Mouse (Mus musculus): ENCODE measurements at regions not wholly inside any gene's neighbourhood (a gene's known extent, or its start where the extent isn't known, plus 50 kb on each side); places are given as distances from the start of the nearest gene placed in this dataset.

DNA sequence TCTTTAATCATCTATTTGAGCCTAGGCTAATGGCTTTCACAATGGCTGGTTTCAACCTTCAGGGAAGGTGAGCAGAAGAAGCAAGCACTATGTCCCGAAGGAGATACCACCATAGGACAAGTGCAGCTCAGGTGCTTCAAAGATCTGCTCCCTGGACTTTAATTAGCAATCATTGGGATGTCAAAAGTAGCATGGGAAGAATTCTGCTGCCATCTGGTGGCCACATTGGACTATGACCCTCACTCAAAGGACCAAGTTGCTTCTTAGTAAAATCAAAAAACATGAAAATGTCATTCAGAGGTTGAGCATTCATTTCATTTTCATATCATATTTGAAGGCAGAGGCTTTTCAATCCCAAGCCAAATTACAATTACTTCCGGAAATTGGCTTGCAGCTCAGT is 610.9 kb downstream of the Ets1 start:
- H3K27me3 ChIP-seq (replicated peaks), result no peaks in the 10 kb centered on the region
- dilution Hi-C loops (cut with MboI; ENCODE audit: extremely low pct_ligation_motif_present, extremely low pct_unique_long_range_greater_than_20kb, low sequenced_read_pairs), result no loop called here

DNA sequence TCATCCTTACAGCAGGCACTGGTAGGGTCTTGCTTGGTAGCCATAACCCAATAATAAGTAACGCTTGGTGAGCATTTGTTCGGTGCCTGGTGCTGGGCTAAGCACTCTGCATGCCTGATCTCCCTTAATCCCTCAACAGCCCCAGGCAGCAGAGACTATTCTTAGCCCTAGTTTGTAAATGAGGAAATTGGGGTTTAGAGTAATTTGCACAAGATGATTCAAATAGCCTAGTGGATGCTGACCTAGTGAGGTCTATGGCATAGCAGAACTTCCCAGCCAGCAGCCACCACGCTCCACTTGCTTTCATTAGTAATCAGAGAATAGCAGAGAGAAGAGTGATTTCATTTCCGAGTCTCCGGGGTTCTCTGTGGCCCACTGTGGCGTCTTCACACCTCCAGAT is 622.2 kb downstream of the Ets1 start:
- Histone ChIP-seq H3K4me1 (ENCODE audit: control insufficient read depth in 1 of 2, insufficient read depth in 2 of 2) (peaks cover 0 to 11% of the 10 kb centered on the region in 2 experiments; a peak in 2 of 4 replicates), H3K4me3 (replicated peaks in 1 of 3; ENCODE audit: low read depth in 2 of 3, low read length in 2 of 3, poor library complexity in 1 of 3) (no peak overlapping the region), H3K4me2 (ENCODE audit: insufficient read depth, low read depth, poor library complexity, severe bottlenecking) (peak overlapping the region; percentile 84; the same call in 1 of the 2 replicates), H3K9ac (ENCODE audit: insufficient read depth, low read depth) (no peak overlapping the region), H3K9me3 (replicated peaks; ENCODE audit: low read length) (no peaks in the 10 kb centered on the region), H3K27me3 (replicated peaks) (no peaks in the 10 kb centered on the region), H3K27ac (ENCODE audit: insufficient read depth, low read depth) (no peak overlapping the region), H3K36me3 (replicated peaks in 1 of 2; ENCODE audit: control insufficient read depth in 1 of 2, insufficient read depth in 1 of 2, low read length in 1 of 2) (no peaks in the 10 kb centered on the region), H3K79me2 (replicated peaks; ENCODE audit: control insufficient read depth, extremely low read depth, insufficient read depth, poor library complexity, severe bottlenecking) (no peaks in the 10 kb centered on the region)
- TF ChIP-seq UBTF (IDR thresholded peaks at IDR 0.05; ENCODE audit: low read depth, low read length) (no peak), CHD2 (IDR thresholded peaks at IDR 0.05; ENCODE audit: low read length) (no peak), TBP (conservative IDR thresholded peaks at IDR 0.05; ENCODE audit: low read depth, low read length) (no peak), EP300 (IDR thresholded peaks at IDR 0.05; ENCODE audit: low read length) (no peak), NRF1 (IDR thresholded peaks at IDR 0.05; ENCODE audit: low read depth, low read length) (no peak), PAX5 (IDR thresholded peaks at IDR 0.05; ENCODE audit: low read length) (no peak), ZMIZ1 (IDR thresholded peaks at IDR 0.05; ENCODE audit: low read depth, low read length) (no peak)
- dilution Hi-C loops (cut with MboI; ENCODE audit: extremely low pct_ligation_motif_present, extremely low pct_unique_long_range_greater_than_20kb, low sequenced_read_pairs) (no loop called here), in situ Hi-C loops (cut with MboI; ENCODE audit: low pct_ligation_motif_present, low pct_unique_long_range_greater_than_20kb, low sequenced_read_pairs) (loop anchor here (10.0 kb wide), 1 partner anchor 673 kb away; no protein-coding TSS in a partner anchor)
- DNase-seq (ENCODE audit: extremely low read depth), result peak; percentile 40

More for the DNA sequence above, 610.9 kb downstream of the Ets1 start:
- Histone ChIP-seq H3K27ac (ENCODE audit: insufficient read depth, low read depth) (no peak overlapping the region), H3K9ac (ENCODE audit: insufficient read depth, low read depth) (no peak overlapping the region), H3K36me3 (replicated peaks in 1 of 2; ENCODE audit: control insufficient read depth in 1 of 2, insufficient read depth in 1 of 2, low read length in 1 of 2) (no peaks in the 10 kb centered on the region), H3K4me3 (replicated peaks in 1 of 3; ENCODE audit: low read depth in 2 of 3, low read length in 2 of 3, poor library complexity in 1 of 3) (no peak overlapping the region), H3K9me3 (replicated peaks; ENCODE audit: low read length) (no peaks in the 10 kb centered on the region), H3K4me1 (ENCODE audit: control insufficient read depth in 1 of 2, insufficient read depth in 2 of 2) (no peaks in the 10 kb centered on the region), H3K4me2 (ENCODE audit: insufficient read depth, low read depth, poor library complexity, severe bottlenecking) (peak overlapping the region; percentile 44; the same call in 1 of the 2 replicates), H3K79me2 (replicated peaks; ENCODE audit: control insufficient read depth, extremely low read depth, insufficient read depth, poor library complexity, severe bottlenecking) (no peaks in the 10 kb centered on the region)
- in situ Hi-C loops (cut with MboI; ENCODE audit: low pct_ligation_motif_present, low pct_unique_long_range_greater_than_20kb, low sequenced_read_pairs), result loop anchor here (25.0 kb wide), 1 partner anchor 835 kb away; no protein-coding TSS in a partner anchor
- DNase-seq (ENCODE audit: extremely low read depth), result peak; percentile 56
- TF ChIP-seq SMC3 (IDR thresholded peaks at IDR 0.05; ENCODE audit: low read depth, low read length), result peak; percentile 83
- TF ChIP-seq RAD21 (IDR thresholded peaks at IDR 0.05; ENCODE audit: low read depth, low read length), result peak; percentile 93
- TF ChIP-seq ZC3H11A (IDR thresholded peaks at IDR 0.05; ENCODE audit: low read depth, low read length), result peak; percentile 45
- TF ChIP-seq CTCF (conservative IDR thresholded peaks at IDR 0.05 in 1 of 2, IDR thresholded peaks at IDR 0.05 in 1 of 2; ENCODE audit: low read depth in 2 of 2, low read length in 2 of 2), result peak; percentile 69 to 85
- TF ChIP-seq EP300 (IDR thresholded peaks at IDR 0.05; ENCODE audit: low read length), result no peak

DNA sequence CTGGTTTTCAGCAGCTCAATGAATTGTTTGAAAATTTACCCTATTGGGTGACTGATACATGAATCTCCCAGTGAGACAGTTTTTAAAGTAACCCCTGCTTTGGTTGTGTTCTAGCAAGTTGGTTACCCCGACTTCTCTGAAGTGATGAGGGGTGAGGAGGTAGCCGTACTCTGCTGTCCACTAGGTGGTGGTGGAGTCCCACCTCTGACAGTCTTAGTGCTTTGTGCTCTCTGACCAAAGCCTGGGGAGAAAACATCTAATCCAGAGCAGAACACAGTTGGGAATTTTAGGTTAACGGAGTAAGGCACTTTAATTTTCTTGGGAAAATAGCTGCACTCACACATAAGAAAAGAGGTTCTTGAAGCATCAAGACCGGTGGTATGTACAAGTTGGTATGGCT is 624.1 kb downstream of the Ets1 start:
- no peaks in the 10 kb centered on the region for H3K36me3 ChIP-seq (replicated peaks in 1 of 2; ENCODE audit: control insufficient read depth in 1 of 2, insufficient read depth in 1 of 2, low read length in 1 of 2)
- dilution Hi-C loops (cut with MboI; ENCODE audit: extremely low pct_ligation_motif_present, extremely low pct_unique_long_range_greater_than_20kb, low sequenced_read_pairs), result no loop called here
- no peak overlapping the region for H3K9ac ChIP-seq (ENCODE audit: insufficient read depth, low read depth)
- in situ Hi-C loops (cut with MboI; ENCODE audit: low pct_ligation_motif_present, low pct_unique_long_range_greater_than_20kb, low sequenced_read_pairs), result no loop called here
- no peaks in the 10 kb centered on the region for H3K79me2 ChIP-seq (replicated peaks; ENCODE audit: control insufficient read depth, extremely low read depth, insufficient read depth, poor library complexity, severe bottlenecking)
- no peak overlapping the region for H3K4me2 ChIP-seq (ENCODE audit: insufficient read depth, low read depth, poor library complexity, severe bottlenecking)
- H3K4me3 ChIP-seq (replicated peaks in 1 of 3; ENCODE audit: low read depth in 2 of 3, low read length in 2 of 3, poor library complexity in 1 of 3), result no peak overlapping the region
- peak; percentile 51 for DNase-seq (ENCODE audit: extremely low read depth)
- TF ChIP-seq ELF1 (IDR thresholded peaks at IDR 0.05; ENCODE audit: low read depth, low read length), result no peak
- peak; percentile 68 for TF ChIP-seq SMC3 (IDR thresholded peaks at IDR 0.05; ENCODE audit: low read depth, low read length)
- peak; percentile 82 to 84 for TF ChIP-seq CTCF (conservative IDR thresholded peaks at IDR 0.05 in 1 of 2, IDR thresholded peaks at IDR 0.05 in 1 of 2; ENCODE audit: low read depth in 2 of 2, low read length in 2 of 2)
- TF ChIP-seq RAD21 (IDR thresholded peaks at IDR 0.05; ENCODE audit: low read depth, low read length), result peak; percentile 90
- H3K27me3 ChIP-seq (replicated peaks), result no peaks in the 10 kb centered on the region
- H3K4me1 ChIP-seq (ENCODE audit: control insufficient read depth in 1 of 2, insufficient read depth in 2 of 2), result peaks cover 0 to 11% of the 10 kb centered on the region in 2 experiments; a peak in 2 of 4 replicates
- no peaks in the 10 kb centered on the region for H3K9me3 ChIP-seq (replicated peaks; ENCODE audit: low read length)
- no peak overlapping the region for H3K27ac ChIP-seq (ENCODE audit: insufficient read depth, low read depth)
